Comparison of ENCODE assay signal across 11 mouse cellular contexts in genomic region chr4:154582607-154583236, GRCm38 (mm10). TPM values are rescaled to one million over a fixed set of nuclear protein-coding genes. Genes with fewer than 3 reads are reported as not detected.
DNase-seq lines count a peak whose midpoint lies in the region; ATAC-seq lines count a peak whose summit lies in the region.
"Had no signal": no experiment of that assay in that cellular context is flagged by ENCODE, and none has a peak within 500 bp of the region (broad histone marks: within the 10 kb centered on the region; RNA-seq: fewer than 3 reads in every experiment).

No protein-coding gene starts in this region.

- H3K27ac ChIP-seq in hindbrain, embryonic 11.5 days (ENCODE audit: low read depth, low read length): 0 out of 2 replicates have a peak overlapping the region, but pooled peaks have one; percentile 6
- no peak overlapping the region; the same call in 1 of the 2 replicates for H3K27ac ChIP-seq in hindbrain, embryonic 10.5 days
- peak overlapping the region; percentile 86 for H3K27ac ChIP-seq in forebrain, embryonic 15.5 days (replicated peaks)
- H3K27ac ChIP-seq in kidney, embryonic 16.5 days (ENCODE audit: low read length): no peak overlapping the region
- H3K27ac ChIP-seq: limb, embryonic 15.5 days had no signal

- H3K4me1 ChIP-seq in hindbrain, embryonic 11.5 days (replicated peaks; ENCODE audit: control insufficient read depth, insufficient read depth, low read length): 0 out of 2 replicates have a peak, but pooled peaks cover 5% of the 10 kb centered on the region
- peaks cover 61% of the 10 kb centered on the region for H3K4me1 ChIP-seq in hindbrain, embryonic 10.5 days (replicated peaks)
- peaks cover 76% of the 10 kb centered on the region for H3K4me1 ChIP-seq in forebrain, embryonic 15.5 days
- peaks cover 13% of the 10 kb centered on the region for H3K4me1 ChIP-seq in kidney, embryonic 16.5 days (ENCODE audit: insufficient read depth, low read length)

- H3K36me3 ChIP-seq in hindbrain, embryonic 11.5 days (ENCODE audit: control insufficient read depth, insufficient read depth, low read length): no peaks in the 10 kb centered on the region
- no peaks in the 10 kb centered on the region for H3K36me3 ChIP-seq in hindbrain, embryonic 10.5 days
- no peaks in the 10 kb centered on the region for H3K36me3 ChIP-seq in forebrain, embryonic 15.5 days
- H3K36me3 ChIP-seq in kidney, embryonic 16.5 days (ENCODE audit: insufficient read depth, low read length): no peaks in the 10 kb centered on the region
- H3K36me3 ChIP-seq: G1E; limb, embryonic 15.5 days had no signal

- no peak overlapping the region for H3K9ac ChIP-seq in hindbrain, embryonic 11.5 days (ENCODE audit: low read depth, low read length)
- no peak overlapping the region for H3K9ac ChIP-seq in forebrain, embryonic 15.5 days (replicated peaks)
- no peak overlapping the region for H3K9ac ChIP-seq in kidney, embryonic 16.5 days (replicated peaks; ENCODE audit: low read length)
- H3K9ac ChIP-seq: limb, embryonic 15.5 days had no signal

- WGBS in hindbrain, embryonic 11.5 days: 81% methylated on average over 21 of the region's 21 CpGs
- WGBS in hindbrain, embryonic 10.5 days: 87% methylated on average over 21 of the region's 21 CpGs
- WGBS in forebrain, embryonic 15.5 days: 15% methylated on average over 21 of the region's 21 CpGs
- 78% methylated on average over 21 of the region's 21 CpGs for WGBS in kidney, embryonic 16.5 days

- H3K9me3 ChIP-seq in hindbrain, embryonic 11.5 days (ENCODE audit: control insufficient read depth, low read length): no peaks in the 10 kb centered on the region
- no peaks in the 10 kb centered on the region for H3K9me3 ChIP-seq in hindbrain, embryonic 10.5 days
- H3K9me3 ChIP-seq in forebrain, embryonic 15.5 days: no peaks in the 10 kb centered on the region
- H3K9me3 ChIP-seq in kidney, embryonic 16.5 days (ENCODE audit: low read length): no peaks in the 10 kb centered on the region
- H3K9me3 ChIP-seq: limb, embryonic 15.5 days had no signal

- H3K4me2 ChIP-seq in hindbrain, embryonic 11.5 days (replicated peaks; ENCODE audit: low read depth, low read length): no peak overlapping the region
- H3K4me2 ChIP-seq in forebrain, embryonic 15.5 days (replicated peaks): no peak overlapping the region
- H3K4me2 ChIP-seq in kidney, embryonic 16.5 days (replicated peaks; ENCODE audit: low read depth, low read length): no peak overlapping the region
- H3K4me2 ChIP-seq: limb, embryonic 15.5 days had no signal

- no peak for DNase-seq in hindbrain, embryonic 11.5 days (ENCODE audit: low spot score)
- DNase-seq in hindbrain, embryonic 10.5 days (ENCODE audit: low spot score): no peak
- DNase-seq in Muller cell, postnatal 12 days (ENCODE audit: inconsistent ontology term): peak; percentile 6
- peak; percentile 57 for DNase-seq in layer of hippocampus, adult 9-11 months
- no peak for DNase-seq in ovary, postnatal 10 days (ENCODE audit: low spot score)
- no peak for DNase-seq in adrenal gland, postnatal 36 days

- no peak for ATAC-seq in hindbrain, embryonic 11.5 days (ENCODE audit: low FRiP score)
- peak; percentile 84 for ATAC-seq in forebrain, embryonic 15.5 days (replicated peaks)
- no peak for ATAC-seq in kidney, embryonic 16.5 days (ENCODE audit: low FRiP score, low TSS enrichment)
- ATAC-seq: activated CD4-positive, CD25-positive, alpha-beta regulatory T cell, adult 4 months had no signal

- H3K27me3 ChIP-seq in hindbrain, embryonic 11.5 days (ENCODE audit: control insufficient read depth, insufficient read depth, low read length): no peaks in the 10 kb centered on the region
- H3K27me3 ChIP-seq in hindbrain, embryonic 10.5 days (ENCODE audit: insufficient read depth, poor library complexity, severe bottlenecking): peaks cover 47% of the 10 kb centered on the region
- 0 out of 2 replicates have a peak, but pooled peaks cover 3% of the 10 kb centered on the region for H3K27me3 ChIP-seq in forebrain, embryonic 15.5 days
- peaks cover 22% of the 10 kb centered on the region for H3K27me3 ChIP-seq in kidney, embryonic 16.5 days (ENCODE audit: insufficient read depth, low read length)

- no peak overlapping the region for H3K4me3 ChIP-seq in hindbrain, embryonic 11.5 days (ENCODE audit: low read depth, low read length)
- no peak overlapping the region for H3K4me3 ChIP-seq in hindbrain, embryonic 10.5 days
- H3K4me3 ChIP-seq in forebrain, embryonic 15.5 days: no peak overlapping the region
- no peak overlapping the region for H3K4me3 ChIP-seq in kidney, embryonic 16.5 days (ENCODE audit: low read length)
- H3K4me3 ChIP-seq: limb, embryonic 15.5 days had no signal

RNA-seq across cellular contexts. Expression of gene Prdm16, which starts 54.0 kb away (rescaled TPM):
- 17.6 and 21.8 TPM in 2 replicates for polyA plus RNA-seq in hindbrain, embryonic 11.5 days (2014; fragmentation: Nextera tagmentation; extraction: Ambion mirVana)
- polyA plus RNA-seq in hindbrain, embryonic 10.5 days (2016; fragmentation: Nextera tagmentation; extraction: Ambion mirVana): 15.3 and 23.5 TPM in 2 replicates
- polyA plus RNA-seq in forebrain, embryonic 15.5 days (2015; fragmentation: Nextera tagmentation; extraction: Ambion mirVana): 32.7 and 33.5 TPM in 2 replicates
- 1 to 10 TPM; 4.2 to 6.4 TPM for total RNA-seq in adrenal gland, postnatal 36 days (2021)
- polyA plus RNA-seq in kidney, embryonic 16.5 days (2015; fragmentation: Nextera tagmentation; extraction: Ambion mirVana): 22.3 and 24.7 TPM in 2 replicates
- polyA plus RNA-seq: G1E had no signal

Comparison
In these comparisons a context has a peak if more than half of its experiments do, and no peak if none do; other contexts are left out.
1. H3K27ac ChIP-seq: peak in hindbrain, embryonic 11.5 days (single experiment) and forebrain, embryonic 15.5 days (single experiment); none in hindbrain, embryonic 10.5 days (single experiment) and kidney, embryonic 16.5 days (single experiment).
2. DNase-seq: peak in Muller cell, postnatal 12 days (single experiment) and layer of hippocampus, adult 9-11 months (single experiment); none in hindbrain, embryonic 11.5 days (single experiment), hindbrain, embryonic 10.5 days (single experiment), ovary, postnatal 10 days (single experiment) and adrenal gland, postnatal 36 days (0 of 2).